Mouse (Mus musculus) kidney, adult 8-10 months (tissue): Measurements from ENCODE around the gene Sycp2l.
"Not testable (repeated sequence)": the region's sequence is repeated elsewhere in the genome, so short reads cannot be mapped to it uniquely, and the experiment has no call there.

ENCODE experiments used
- DNase-seq, 2 experiments: peaks; one replicate each; pipeline ENCODE4 v3.0.0; 2022

The Sycp2l gene

GRCm38 (mm10) chr13:41129061-41129460 lies 15.0 kb downstream of the Sycp2l start:
- no peak for DNase-seq

DNA sequence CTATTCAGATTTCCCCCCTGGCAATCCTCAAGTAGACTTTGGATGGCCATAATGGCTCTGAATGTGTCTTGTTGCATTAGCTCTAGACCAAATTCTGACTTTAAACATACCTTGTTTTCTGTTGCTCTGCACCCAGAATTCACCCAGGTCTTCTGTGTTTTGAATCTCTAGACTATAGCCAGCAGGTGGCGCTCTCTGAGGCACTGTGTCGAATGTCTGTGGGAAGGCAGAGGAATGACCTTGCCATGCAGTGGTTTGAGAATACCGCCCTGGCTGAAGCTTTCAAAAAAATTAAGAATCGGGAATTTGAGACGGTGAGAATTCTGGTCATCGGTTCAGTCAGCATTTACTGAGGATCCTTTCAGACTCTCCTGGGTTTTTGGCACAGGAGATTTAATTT lies 20.8 kb downstream of the Sycp2l start:
- DNase-seq = peak; percentile 40 to 76

DNA sequence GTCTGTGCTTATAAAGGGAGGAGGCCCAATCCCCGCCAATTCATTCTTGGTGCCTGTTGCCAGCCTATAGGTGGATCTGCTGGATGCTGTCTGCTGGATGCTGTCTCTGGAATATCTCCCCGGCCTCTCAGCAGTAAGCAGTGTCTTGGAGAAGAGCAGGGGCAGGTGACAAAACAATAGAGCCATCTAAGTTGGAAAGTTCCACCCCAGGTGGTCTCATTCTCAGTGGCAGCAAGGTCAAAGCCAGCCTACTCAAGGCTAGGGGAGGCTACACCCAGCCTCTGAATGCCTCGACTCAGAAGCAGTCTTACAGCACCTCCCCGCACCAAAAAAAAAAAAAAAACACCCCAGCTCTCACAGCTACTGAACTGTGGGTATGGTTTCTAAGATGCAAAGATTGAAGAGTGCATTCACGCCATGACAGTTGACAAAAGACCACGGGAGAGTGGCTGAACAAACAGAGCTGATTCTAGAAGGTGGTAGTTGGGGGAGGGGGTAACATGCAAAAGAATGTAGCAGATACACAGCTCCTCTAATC lies 31.4 kb downstream of the Sycp2l start:
- no peak for DNase-seq

GRCm38 (mm10) chr13:41146271-41146670 lies 32.2 kb downstream of the Sycp2l start:
- peak; percentile 42 to 74 for DNase-seq

DNA sequence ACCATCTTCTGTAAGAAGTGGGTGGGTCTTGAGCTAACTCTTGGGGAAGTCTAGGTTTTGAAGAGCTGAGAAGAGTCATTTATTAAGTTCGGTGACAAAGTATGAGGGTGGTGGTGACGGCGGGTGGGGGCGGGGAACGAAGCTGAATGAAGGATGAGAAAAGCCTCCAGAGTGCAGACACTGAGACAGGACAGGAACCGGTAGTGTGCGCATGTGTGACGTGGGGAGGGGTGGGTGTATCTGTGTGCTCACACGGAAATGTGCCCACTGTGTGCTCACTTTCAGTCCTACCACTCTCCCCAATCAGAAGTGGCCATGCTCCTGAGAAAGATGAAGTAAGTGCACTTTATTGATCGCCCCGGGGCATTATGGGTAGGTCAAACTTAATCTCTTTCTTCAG lies 39.0 kb downstream of the Sycp2l start:
- DNase-seq = no peak

DNA sequence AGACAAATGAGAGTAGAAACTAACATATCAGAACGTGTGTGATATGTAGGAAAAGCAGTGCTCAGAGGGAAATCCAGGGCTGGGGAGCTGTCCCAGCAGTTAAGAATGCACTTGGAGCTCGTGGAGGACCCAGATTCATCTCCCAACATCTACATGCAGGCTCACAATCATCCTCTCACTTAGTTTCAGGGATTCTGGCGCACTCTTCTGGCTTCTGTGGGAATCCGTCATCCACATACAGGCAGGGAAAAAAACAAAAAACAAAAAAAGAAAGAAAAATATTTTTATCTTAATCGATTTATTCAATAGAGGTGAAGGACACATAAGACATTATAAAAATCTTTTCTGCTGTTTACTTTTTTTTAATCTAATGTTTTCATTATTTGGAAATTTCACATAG lies 44.3 kb downstream of the Sycp2l start:
- DNase-seq = no peak

DNA sequence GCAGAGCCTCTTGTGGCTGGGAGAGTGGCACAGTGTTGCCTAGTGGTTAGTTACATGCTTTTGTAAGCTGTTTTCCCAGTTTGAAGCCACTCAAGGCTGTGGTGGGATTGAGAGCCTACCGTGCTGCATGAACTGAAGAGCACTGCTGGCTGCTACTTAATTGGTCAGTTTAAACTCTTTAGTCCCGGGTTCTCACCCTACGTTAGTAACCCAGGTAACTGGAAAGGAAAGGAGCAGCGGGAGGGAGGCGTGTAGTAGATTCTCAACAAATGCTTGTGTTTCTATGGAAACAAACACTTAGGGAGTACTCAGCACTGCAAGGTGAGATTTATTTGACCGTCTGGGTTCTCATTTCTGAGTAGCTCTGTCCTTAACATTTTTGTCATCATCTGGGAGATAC lies 73.8 kb downstream of the Sycp2l start:
- DNase-seq = no peak

DNA sequence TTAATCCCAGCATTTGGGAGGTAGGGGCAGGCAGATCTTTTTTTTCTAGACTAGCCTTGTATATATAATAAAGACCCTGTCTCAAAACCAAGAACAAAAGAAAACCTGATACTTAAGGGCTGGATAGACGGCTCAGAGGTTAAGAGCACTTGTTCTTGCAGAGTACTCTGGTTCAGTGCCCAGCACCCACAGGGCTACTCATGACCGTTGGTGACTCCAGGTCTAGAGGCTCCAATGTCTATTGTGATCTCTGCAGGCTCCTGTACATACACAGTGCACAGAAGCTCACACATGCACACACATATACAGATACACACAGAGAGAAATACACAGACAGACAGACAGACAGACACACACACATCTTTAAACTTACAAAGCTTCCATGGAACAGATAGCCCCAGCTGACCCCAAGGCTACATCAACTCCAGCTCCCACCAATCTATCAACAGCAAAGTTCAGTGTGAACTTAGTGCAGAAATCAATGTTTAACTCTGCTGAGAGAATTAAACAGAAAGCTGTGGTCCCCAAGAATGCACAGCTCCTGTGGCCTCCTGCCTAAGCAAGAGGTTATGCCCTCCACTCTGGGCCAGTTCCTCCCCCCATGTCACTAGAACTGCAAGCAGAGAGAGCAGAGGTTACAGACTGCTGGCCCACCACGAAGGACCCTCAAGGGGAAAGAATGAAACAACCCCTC lies 81.7 kb downstream of the Sycp2l start:
- no peak for DNase-seq

GRCm38 (mm10) chr13:41200861-41201260 lies 86.8 kb downstream of the Sycp2l start:
- DNase-seq = no peak

- no peak for DNase-seq
Observed at GRCm38 (mm10) chr13:41203289-41203688, 89.2 kb downstream of the Sycp2l start.

DNA sequence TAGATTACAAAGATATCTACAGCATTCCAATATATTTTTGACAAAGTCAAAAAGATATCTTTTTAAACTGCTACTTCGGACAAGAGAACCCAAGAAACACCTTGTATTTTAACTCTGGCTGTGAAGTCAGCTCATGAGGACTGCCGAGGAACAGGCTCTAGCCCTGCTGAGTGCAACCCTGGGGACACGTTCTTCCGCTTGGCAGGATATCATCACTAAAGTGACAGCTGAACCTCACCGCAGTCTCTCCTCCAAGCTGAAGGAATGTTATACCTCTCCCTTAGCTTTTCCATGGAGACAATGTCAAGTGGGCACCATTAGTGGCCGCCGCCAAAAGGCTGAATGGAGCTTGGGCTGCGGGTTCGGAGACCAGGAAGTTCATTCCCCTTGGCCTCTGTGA lies 89.6 kb downstream of the Sycp2l start:
- DNase-seq = no peak

GRCm38 (mm10) chr13:41205568-41205967 lies 91.5 kb downstream of the Sycp2l start:
- not testable (repeated sequence) for DNase-seq

GRCm38 (mm10) chr13:41206241-41206640 lies 92.1 kb downstream of the Sycp2l start:
- no peak for DNase-seq

DNA sequence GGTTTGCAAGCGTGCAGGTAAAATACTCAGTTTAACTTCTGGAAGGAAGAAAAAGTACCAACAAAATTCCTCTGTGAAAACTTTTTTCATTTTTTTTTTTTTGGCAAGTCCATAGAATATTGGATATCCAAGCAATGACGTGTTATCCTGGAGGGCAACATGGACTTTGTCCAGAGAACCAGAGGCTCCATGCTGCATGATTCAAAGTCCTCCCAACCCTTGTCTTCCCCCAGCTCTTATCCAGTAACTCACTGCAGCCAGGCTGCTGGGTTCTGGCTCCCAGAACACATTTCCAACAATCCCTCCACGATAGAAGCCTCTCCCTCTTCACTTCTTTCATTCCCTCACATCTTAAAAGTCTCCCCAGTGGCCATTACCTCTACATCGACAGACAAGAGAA lies 97.2 kb downstream of the Sycp2l start:
- DNase-seq = peak; percentile 20 to 49

- peak; percentile 32 to 52 for DNase-seq
Observed at GRCm38 (mm10) chr13:41212558-41213322, 98.6 kb downstream of the Sycp2l start.

DNA sequence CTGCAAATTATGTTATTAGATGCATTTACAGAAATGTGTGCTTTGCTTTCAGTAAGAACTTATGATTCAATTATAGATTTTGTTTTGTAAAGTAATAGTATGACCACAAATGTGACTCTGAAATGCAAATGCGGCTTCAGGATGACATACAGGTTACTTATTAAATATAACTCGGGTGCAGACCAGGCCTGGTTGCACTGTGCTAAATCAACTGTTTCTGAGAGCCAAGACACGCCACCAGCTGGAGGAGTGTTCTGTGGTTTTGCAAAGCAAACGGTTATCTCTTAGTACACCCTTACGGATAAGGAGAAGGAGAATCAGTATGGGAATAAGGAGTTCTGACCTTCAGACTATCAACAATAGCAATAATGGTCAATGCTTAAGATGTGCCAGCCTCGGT lies 101.6 kb downstream of the Sycp2l start:
- DNase-seq = no peak

GRCm38 (mm10) chr13:41216236-41216635 lies 102.1 kb downstream of the Sycp2l start:
- peak in 1 of 2 experiments; percentile 44 for DNase-seq

GRCm38 (mm10) chr13:41219056-41219455 lies 104.9 kb downstream of the Sycp2l start:
- DNase-seq = no peak

DNA sequence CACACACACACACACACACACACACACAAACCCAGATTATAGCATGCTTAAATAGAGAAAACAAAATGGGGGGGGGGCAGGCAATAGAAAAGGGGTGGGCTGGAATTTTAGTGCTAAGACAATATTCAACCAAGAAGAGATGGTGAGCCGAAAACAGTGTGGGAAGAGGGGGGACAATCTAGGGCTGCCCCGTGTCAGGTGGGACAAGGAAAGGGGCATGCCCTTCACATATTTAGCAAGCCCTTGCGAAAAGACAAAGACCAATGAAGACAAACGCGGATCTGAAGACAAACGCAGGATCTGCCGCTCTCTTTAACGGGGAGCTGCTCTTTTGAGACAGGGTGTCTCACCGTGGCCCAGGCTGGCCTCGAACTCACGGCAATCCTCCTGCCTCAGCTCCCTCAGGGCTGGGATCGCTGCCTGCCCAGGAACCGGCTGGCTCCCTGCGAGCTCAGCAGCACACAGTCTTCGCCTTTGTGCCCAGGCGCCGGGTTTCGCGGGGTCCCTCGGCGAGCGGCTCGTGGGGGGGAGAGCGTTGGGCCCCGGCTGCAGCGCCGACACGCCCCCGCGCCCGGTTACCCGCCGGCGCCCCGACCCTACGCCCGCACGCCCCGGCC lies 105.7 kb downstream of the Sycp2l start:
- DNase-seq = peak in 1 of 2 experiments; percentile 15

DNA sequence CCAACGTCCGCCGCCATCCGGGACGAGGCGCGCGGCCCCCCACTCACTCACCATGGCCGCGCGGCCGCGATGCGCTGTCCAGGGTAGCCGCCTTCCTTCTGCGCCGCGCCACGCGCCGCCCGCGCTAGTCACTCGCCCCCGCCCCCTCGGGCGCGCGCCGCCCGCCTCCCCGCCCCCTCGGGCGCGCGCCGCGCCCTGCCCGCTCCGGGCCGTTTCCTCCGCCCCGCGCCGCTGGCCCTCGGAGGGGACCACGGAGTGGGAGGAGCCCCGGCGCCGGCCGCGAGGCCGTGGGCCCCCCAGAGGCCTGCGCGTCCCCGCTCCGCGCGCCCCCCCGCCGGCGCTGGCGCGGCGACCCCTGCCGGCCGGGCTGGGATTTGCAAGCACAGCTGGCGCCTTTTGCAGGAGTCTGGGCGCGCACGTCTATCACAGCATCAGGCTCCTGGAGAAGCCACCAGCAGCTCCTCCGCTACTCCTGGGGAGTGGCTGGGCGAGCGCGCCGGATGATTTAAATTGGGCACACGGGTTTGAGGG lies 106.3 kb downstream of the Sycp2l start, which contains the start of gene Elovl2:
Gene Elovl2, minus strand, starts transcription at position 102 of the 531 bp plus-strand sequence.
- peak; percentile 55 to 69 for DNase-seq
